Comparison of ENCODE assay signal across 8 mouse cellular contexts in genomic region chr2:163658941-163659340, GRCm38 (mm10). TPM values are rescaled to one million over a fixed set of nuclear protein-coding genes. Genes with fewer than 3 reads are reported as not detected.
DNase-seq lines count a peak whose midpoint lies in the region; ATAC-seq and TF ChIP-seq lines count a peak whose summit lies in the region.

No protein-coding gene starts in this region.

- no peaks in the 10 kb centered on the region for H3K27me3 ChIP-seq in cerebellum, adult 2 months (ENCODE audit: control insufficient read depth, insufficient read depth, low read length)
- no peaks in the 10 kb centered on the region for H3K27me3 ChIP-seq in MEL (ENCODE audit: control insufficient read depth in 1 of 2, insufficient read depth in 2 of 2, low read length in 2 of 2)
- H3K27me3 ChIP-seq in forebrain, embryonic 11.5 days (ENCODE audit: control insufficient read depth, insufficient read depth, low read length) = no peaks in the 10 kb centered on the region
- no peaks in the 10 kb centered on the region for H3K27me3 ChIP-seq in intestine, postnatal 0 days (replicated peaks; ENCODE audit: control insufficient read depth, insufficient read depth, low read length)
- no peaks in the 10 kb centered on the region for H3K27me3 ChIP-seq in lung, postnatal 0 days (replicated peaks; ENCODE audit: insufficient read depth, low read length)

- no peak for TF ChIP-seq POLR2A in cerebellum, adult 2 months (IDR thresholded peaks at IDR 0.05; ENCODE audit: borderline replicate concordance, insufficient read depth, low read length)
- TF ChIP-seq POLR2A in MEL (IDR thresholded peaks at IDR 0.05; ENCODE audit: control insufficient read depth in 1 of 2, insufficient read depth in 1 of 2, low read depth in 1 of 2, low read length in 2 of 2, poor library complexity in 1 of 2) = no peak

- H3K4me1 ChIP-seq in cerebellum, adult 2 months (ENCODE audit: control insufficient read depth, insufficient read depth, low read length) = peaks cover 17% of the 10 kb centered on the region
- peaks cover 6 to 38% of the 10 kb centered on the region in 2 experiments; a peak in 3 of 4 replicates for H3K4me1 ChIP-seq in MEL (ENCODE audit: control insufficient read depth in 1 of 2, insufficient read depth in 2 of 2, low read length in 2 of 2)
- H3K4me1 ChIP-seq in forebrain, embryonic 11.5 days (replicated peaks; ENCODE audit: control insufficient read depth, insufficient read depth, low read length) = peaks cover 4% of the 10 kb centered on the region; the same call in 1 of the 2 replicates
- H3K4me1 ChIP-seq in intestine, postnatal 0 days (replicated peaks; ENCODE audit: control insufficient read depth, insufficient read depth, low read length) = peaks cover 8% of the 10 kb centered on the region; the same call in 1 of the 2 replicates
- H3K4me1 ChIP-seq in lung, postnatal 0 days (ENCODE audit: insufficient read depth, low read depth, low read length) = peaks cover 2% of the 10 kb centered on the region; the same call in 1 of the 2 replicates

- H3K9me3 ChIP-seq in MEL (replicated peaks; ENCODE audit: insufficient read depth, low read length) = no peaks in the 10 kb centered on the region
- H3K9me3 ChIP-seq in forebrain, embryonic 11.5 days (ENCODE audit: control insufficient read depth, low read length) = no peaks in the 10 kb centered on the region
- no peaks in the 10 kb centered on the region for H3K9me3 ChIP-seq in intestine, postnatal 0 days (ENCODE audit: control insufficient read depth)
- H3K9me3 ChIP-seq in lung, postnatal 0 days (ENCODE audit: low read length) = no peaks in the 10 kb centered on the region

- peak overlapping the region; percentile 68 for H3K4me3 ChIP-seq in cerebellum, adult 2 months (replicated peaks; ENCODE audit: insufficient read depth, low read depth, low read length)
- peak overlapping the region; percentile 82 to 89 for H3K4me3 ChIP-seq in MEL (ENCODE audit: control insufficient read depth in 1 of 2, insufficient read depth in 1 of 2, low read depth in 2 of 2, low read length in 2 of 2)
- H3K4me3 ChIP-seq in forebrain, embryonic 11.5 days (ENCODE audit: low read depth, low read length) = peak overlapping the region; percentile 76
- H3K4me3 ChIP-seq in intestine, postnatal 0 days (ENCODE audit: low read depth, low read length) = peak overlapping the region; percentile 60
- H3K4me3 ChIP-seq in lung, postnatal 0 days (ENCODE audit: low read depth, low read length) = peak overlapping the region; percentile 80

- TF ChIP-seq EP300 in MEL (IDR thresholded peaks at IDR 0.05; ENCODE audit: low read depth in 1 of 2, low read length in 2 of 2) = no peak
- TF ChIP-seq EP300 in lung, postnatal 0 days (IDR thresholded peaks at IDR 0.05) = no peak

- 2% methylated on average over 8 of the region's 8 CpGs for WGBS in cerebellum, adult 2 months
- WGBS in forebrain, embryonic 11.5 days = 0% methylated on average over 8 of the region's 8 CpGs
- under 1% methylated on average over 8 of the region's 8 CpGs for WGBS in intestine, postnatal 0 days
- under 1% methylated on average over 8 of the region's 8 CpGs for whole genome bisulfite sequencing in lung, postnatal 0 days

- H3K36me3 ChIP-seq in MEL (ENCODE audit: control insufficient read depth in 1 of 2, insufficient read depth in 2 of 2, low read length in 2 of 2) = peaks cover 0 to 28% of the 10 kb centered on the region in 2 experiments; a peak in 2 of 4 replicates
- H3K36me3 ChIP-seq in forebrain, embryonic 11.5 days (ENCODE audit: control insufficient read depth, insufficient read depth, low read length) = no peaks in the 10 kb centered on the region
- H3K36me3 ChIP-seq in intestine, postnatal 0 days (ENCODE audit: control insufficient read depth, insufficient read depth) = no peaks in the 10 kb centered on the region
- H3K36me3 ChIP-seq in lung, postnatal 0 days (ENCODE audit: insufficient read depth, low read length) = no peaks in the 10 kb centered on the region

- no peak overlapping the region for H3K27ac ChIP-seq in cerebellum, adult 2 months (ENCODE audit: insufficient read depth, low read length)
- H3K27ac ChIP-seq in MEL (ENCODE audit: control insufficient read depth, low read depth, low read length) = peak overlapping the region; percentile 81
- H3K27ac ChIP-seq in forebrain, embryonic 11.5 days (ENCODE audit: low read depth, low read length) = no peak overlapping the region
- peak overlapping the region; percentile 70; the same call in 1 of the 2 replicates for H3K27ac ChIP-seq in intestine, postnatal 0 days (ENCODE audit: low read depth, low read length)
- peak overlapping the region; percentile 78; the same call in 1 of the 2 replicates for H3K27ac ChIP-seq in lung, postnatal 0 days (ENCODE audit: low read length)

- peaks cover 32% of the 10 kb centered on the region for H3K79me2 ChIP-seq in MEL (ENCODE audit: control insufficient read depth, insufficient read depth, low read length, poor library complexity)

- TF ChIP-seq CTCF in cerebellum, adult 2 months (IDR thresholded peaks at IDR 0.05; ENCODE audit: borderline replicate concordance, insufficient read depth, low read depth, low read length) = no peak
- TF ChIP-seq CTCF in MEL (IDR thresholded peaks at IDR 0.05 in 2 of 3, conservative IDR thresholded peaks at IDR 0.05 in 1 of 3; ENCODE audit: control insufficient read depth in 1 of 3, insufficient read depth in 1 of 3, low read depth in 2 of 3, low read length in 3 of 3, poor library complexity in 1 of 3, severe bottlenecking in 1 of 3) = no peak
- no peak for TF ChIP-seq CTCF in intestine, postnatal 0 days (IDR thresholded peaks at IDR 0.05; ENCODE audit: low read depth)
- TF ChIP-seq CTCF in lung, postnatal 0 days (IDR thresholded peaks at IDR 0.05) = no peak

- peak overlapping the region; percentile 95 for H3K9ac ChIP-seq in MEL (ENCODE audit: control insufficient read depth, low read depth, low read length, poor library complexity, severe bottlenecking)
- peak overlapping the region; percentile 82 for H3K9ac ChIP-seq in forebrain, embryonic 11.5 days (ENCODE audit: low read length)
- peak overlapping the region; percentile 60; the same call in 1 of the 2 replicates for H3K9ac ChIP-seq in intestine, postnatal 0 days (ENCODE audit: low read depth, low read length)
- peak overlapping the region; percentile 64 for H3K9ac ChIP-seq in lung, postnatal 0 days (replicated peaks; ENCODE audit: low read depth)

- no peak for TF ChIP-seq RAD21 in MEL (IDR thresholded peaks at IDR 0.05; ENCODE audit: low read depth, low read length)

- ATAC-seq in forebrain, embryonic 11.5 days (replicated peaks; ENCODE audit: low FRiP score) = no peak
- ATAC-seq in intestine, postnatal 0 days = peak; percentile 54
- ATAC-seq in lung, postnatal 0 days = peak; percentile 16

- H3K4me2 ChIP-seq in forebrain, embryonic 11.5 days (ENCODE audit: low read depth, low read length, severe bottlenecking) = peak overlapping the region; percentile 60
- H3K4me2 ChIP-seq in intestine, postnatal 0 days (replicated peaks; ENCODE audit: low read depth) = peak overlapping the region; percentile 59
- H3K4me2 ChIP-seq in lung, postnatal 0 days (replicated peaks; ENCODE audit: low read depth, low read length) = peak overlapping the region; percentile 60

- peak; percentile 41 to 42 for DNase-seq in cerebellum, adult 2 months
- DNase-seq in cerebellum, adult 11 months = no peak
- no peak for DNase-seq in MEL (ENCODE audit: low read depth, low spot score)
- no peak for DNase-seq in forebrain, embryonic 11.5 days (ENCODE audit: low spot score)
- no peak for DNase-seq in lung, postnatal 0 days (ENCODE audit: low spot score)
- no peak for DNase-seq in right cerebral cortex, postnatal 36 days (ENCODE audit: low spot score in 2 of 2)
- DNase-seq in urinary bladder, postnatal 4 days (ENCODE audit: low spot score in 2 of 2) = no peak

TF ChIP-seq in MEL, 35 proteins besides CTCF, POLR2A, EP300 and RAD21:
- TF ChIP-seq ZC3H11A (IDR thresholded peaks at IDR 0.05; ENCODE audit: low read depth, low read length) (no peak), ZNF384 (IDR thresholded peaks at IDR 0.05; ENCODE audit: low read depth, low read length) (peak; percentile 90), MYC (IDR thresholded peaks at IDR 0.05; ENCODE audit: low read depth, low read length) (peak; percentile 12; the same call in 1 of the 2 replicates), SIN3A (IDR thresholded peaks at IDR 0.05; ENCODE audit: low read length) (peak; percentile 19; the same call in 1 of the 2 replicates), TCF12 (IDR thresholded peaks at IDR 0.05; ENCODE audit: low read depth, low read length) (no peak), HCFC1 (IDR thresholded peaks at IDR 0.05; ENCODE audit: low read depth, low read length) (peak; percentile 1; the same call in 1 of the 2 replicates)
TF ChIP-seq in MEL: peak in this region for 4.

RNA-seq across cellular contexts. Expression of gene Pkig, which starts 0.8 kb away (rescaled TPM):
- polyA plus RNA-seq in cerebellum, adult 2 months (2012; rRNA removed) = 49.6 and 57.4 TPM in 2 replicates
- 74.6 and 79.5 TPM in 2 replicates for total RNA-seq in MEL (2012; rRNA removed)
- polyA plus RNA-seq in MEL (2012; ENCODE audit: insufficient read depth in 1 of 2, insufficient read length in 2 of 2, low read depth in 1 of 2, low replicate concordance in 2 of 2, missing spikeins in 1 of 2) = 100 to 1,000 TPM in 1 of 2 experiments, not detected in 1; 160 TPM
- polyA plus RNA-seq in forebrain, embryonic 11.5 days (2014; fragmentation: Nextera tagmentation; extraction: Ambion mirVana) = 189 and 193 TPM in 2 replicates
- polyA plus RNA-seq in intestine, postnatal 0 days (2015; fragmentation: Nextera tagmentation; extraction: Ambion mirVana) = 114 and 116 TPM in 2 replicates
- polyA plus RNA-seq in lung, postnatal 0 days (2015; fragmentation: Nextera tagmentation; extraction: Ambion mirVana) = 95.2 and 106 TPM in 2 replicates

RNA-seq across cellular contexts. Expression of gene Serinc3, which starts 14.0 kb away (rescaled TPM):
- 162 and 179 TPM in 2 replicates for polyA plus RNA-seq in cerebellum, adult 2 months (2012; rRNA removed)
- total RNA-seq in MEL (2012; rRNA removed) = 326 and 348 TPM in 2 replicates
- polyA plus RNA-seq in MEL (2012; ENCODE audit: insufficient read depth in 1 of 2, insufficient read length in 2 of 2, low read depth in 1 of 2, low replicate concordance in 2 of 2, missing spikeins in 1 of 2) = 100 to 1,000 TPM; 637 to 650 TPM
- polyA plus RNA-seq in forebrain, embryonic 11.5 days (2014; fragmentation: Nextera tagmentation; extraction: Ambion mirVana) = 28.9 and 30.7 TPM in 2 replicates
- polyA plus RNA-seq in intestine, postnatal 0 days (2015; fragmentation: Nextera tagmentation; extraction: Ambion mirVana) = 61.3 and 68.5 TPM in 2 replicates
- 96.7 and 106 TPM in 2 replicates for polyA plus RNA-seq in lung, postnatal 0 days (2015; fragmentation: Nextera tagmentation; extraction: Ambion mirVana)

RNA-seq across cellular contexts. Expression of gene Ttpal, which starts 56.8 kb away (rescaled TPM):
- 23.7 and 28.0 TPM in 2 replicates for polyA plus RNA-seq in cerebellum, adult 2 months (2012; rRNA removed)
- 17.1 and 20.4 TPM in 2 replicates for total RNA-seq in MEL (2012; rRNA removed)
- 10 to 100 TPM in 1 of 2 experiments, not detected in 1; 18.9 TPM for polyA plus RNA-seq in MEL (2012; ENCODE audit: insufficient read depth in 1 of 2, insufficient read length in 2 of 2, low read depth in 1 of 2, low replicate concordance in 2 of 2, missing spikeins in 1 of 2)
- 43.5 and 45.4 TPM in 2 replicates for polyA plus RNA-seq in forebrain, embryonic 11.5 days (2014; fragmentation: Nextera tagmentation; extraction: Ambion mirVana)
- 10.4 and 10.9 TPM in 2 replicates for polyA plus RNA-seq in intestine, postnatal 0 days (2015; fragmentation: Nextera tagmentation; extraction: Ambion mirVana)
- polyA plus RNA-seq in lung, postnatal 0 days (2015; fragmentation: Nextera tagmentation; extraction: Ambion mirVana) = 17.2 and 20.0 TPM in 2 replicates

Comparison
In these comparisons a context has a peak if more than half of its experiments do, and no peak if none do; other contexts are left out.
1. DNase-seq: peak in cerebellum, adult 2 months (2 of 2); none in cerebellum, adult 11 months (single experiment), MEL (single experiment), forebrain, embryonic 11.5 days (single experiment), lung, postnatal 0 days (single experiment), right cerebral cortex, postnatal 36 days (0 of 2) and urinary bladder, postnatal 4 days (0 of 2).
2. H3K27ac ChIP-seq: peak in MEL (single experiment), intestine, postnatal 0 days (single experiment) and lung, postnatal 0 days (single experiment); none in cerebellum, adult 2 months (single experiment) and forebrain, embryonic 11.5 days (single experiment).
3. Peak in every context shown above with its lines, with median percentiles within 50 percentile points of each other: H3K4me3 ChIP-seq, H3K9ac ChIP-seq and H3K4me2 ChIP-seq.